Mouse (Mus musculus): Measurements from ENCODE around the gene Arhgef38. TPM values are rescaled to one million over a fixed set of nuclear protein-coding genes. Genes with fewer than 3 reads are reported as not detected.
A peak's percentile ranks its signal among the peaks of the same experiment; 100 is the strongest.

The Arhgef38 gene
- total and polyA plus RNA-seq, 2 experiments from 2014 or later: 0.06 to 0.22 TPM

DNA sequence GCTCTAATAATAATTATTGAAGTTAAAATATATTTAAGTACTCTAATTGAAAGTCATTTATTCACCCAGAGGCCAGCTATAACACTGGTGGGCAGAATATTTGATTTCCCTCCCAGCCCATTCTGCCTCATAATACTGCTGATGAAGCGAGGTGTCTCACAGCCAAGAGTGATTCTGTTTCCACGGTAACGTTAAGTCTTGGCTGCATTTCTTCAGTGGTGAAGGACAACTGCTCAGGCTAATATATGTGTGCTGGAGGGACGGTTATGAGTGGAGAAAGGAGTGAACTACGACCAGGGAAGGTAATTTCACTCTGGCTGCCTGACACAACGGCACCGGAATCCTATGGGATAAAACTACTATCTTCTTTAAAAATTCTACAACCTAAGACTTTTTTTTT is 71.6 kb downstream of the Arhgef38 start:
- H3K9me3 ChIP-seq (ENCODE audit: low read length): no peaks in the 10 kb centered on the region
- TF ChIP-seq CTCF (IDR thresholded peaks at IDR 0.05): no peak
- WGBS: 26% methylated on average over 7 of the region's 7 CpGs
- H3K27ac ChIP-seq (ENCODE audit: low read depth, low read length): peak overlapping the region; percentile 59
- peak; percentile 79 for ATAC-seq (ENCODE audit: low FRiP score)
- no peak overlapping the region for H3K9ac ChIP-seq (replicated peaks; ENCODE audit: low read length, poor library complexity, severe bottlenecking)
- peaks cover 4% of the 10 kb centered on the region; the same call in 1 of the 2 replicates for H3K4me1 ChIP-seq (ENCODE audit: insufficient read depth, low read length)
- no peaks in the 10 kb centered on the region for H3K36me3 ChIP-seq (ENCODE audit: insufficient read depth, low read length)
- no peaks in the 10 kb centered on the region for H3K27me3 ChIP-seq (ENCODE audit: insufficient read depth, low read length)
- no peak overlapping the region for H3K4me3 ChIP-seq (ENCODE audit: low read depth, low read length)
- peak; percentile 68 for DNase-seq (ENCODE audit: low spot score)
- peak overlapping the region; percentile 22; the same call in 1 of the 2 replicates for H3K4me2 ChIP-seq (ENCODE audit: low read depth, low read length, poor library complexity, severe bottlenecking)

DNA sequence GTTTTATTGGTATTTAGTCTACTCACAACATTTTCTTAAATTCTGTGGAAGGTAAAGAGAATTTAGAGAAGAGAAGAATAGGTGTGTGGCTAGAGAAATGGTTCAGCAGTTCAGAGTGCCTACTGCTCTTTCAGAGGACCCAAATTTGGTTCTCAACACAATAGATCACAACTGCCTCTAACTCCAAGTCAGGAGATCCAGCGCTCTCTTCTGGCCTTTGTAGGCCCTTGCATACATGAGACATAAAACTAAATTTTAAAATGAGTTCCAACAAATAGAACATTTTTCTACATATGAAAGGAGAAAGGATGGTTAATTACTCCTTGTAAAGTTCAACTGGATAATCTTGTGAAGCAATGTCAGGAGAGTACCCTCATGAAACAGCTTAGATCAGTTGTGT is 73.3 kb downstream of the Arhgef38 start:
- Histone ChIP-seq H3K4me2 (ENCODE audit: low read depth, low read length, poor library complexity, severe bottlenecking) (no peak overlapping the region), H3K36me3 (ENCODE audit: insufficient read depth, low read length) (no peaks in the 10 kb centered on the region), H3K9me3 (ENCODE audit: low read length) (no peaks in the 10 kb centered on the region), H3K9ac (replicated peaks; ENCODE audit: low read length, poor library complexity, severe bottlenecking) (no peak overlapping the region), H3K27ac (ENCODE audit: low read depth, low read length) (no peak overlapping the region), H3K4me1 (ENCODE audit: insufficient read depth, low read length) (peaks cover 4% of the 10 kb centered on the region; the same call in 1 of the 2 replicates), H3K27me3 (ENCODE audit: insufficient read depth, low read length) (no peaks in the 10 kb centered on the region), H3K4me3 (ENCODE audit: low read depth, low read length) (no peak overlapping the region)
- no peak for ATAC-seq (ENCODE audit: low FRiP score)
- no peak for DNase-seq (ENCODE audit: low spot score)
- WGBS: 97% methylated on average over 1 of the region's 1 CpGs
- no peak for TF ChIP-seq CTCF (IDR thresholded peaks at IDR 0.05)

DNA sequence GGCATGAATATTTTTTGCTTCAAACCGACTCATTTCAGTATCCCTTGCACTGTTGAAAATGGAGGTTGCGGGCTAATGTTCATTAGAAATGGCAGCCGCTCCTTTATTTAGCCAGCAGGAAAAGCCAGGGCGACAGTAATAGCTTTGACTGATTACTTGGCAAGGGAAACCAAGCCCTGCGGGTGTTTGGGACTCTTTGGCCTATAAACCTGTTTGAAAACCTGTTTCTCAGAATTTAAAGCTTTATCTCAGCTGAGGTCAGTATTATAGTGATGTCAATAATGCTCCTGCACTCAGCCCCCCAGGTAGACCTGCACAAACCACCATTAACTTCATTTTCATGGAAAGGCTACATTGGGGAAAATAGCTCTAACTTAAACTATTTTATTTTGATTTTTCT is 76.5 kb downstream of the Arhgef38 start:
- 67% methylated on average over 5 of the region's 5 CpGs for WGBS
- no peak for ATAC-seq (ENCODE audit: low FRiP score)
- H3K4me2 ChIP-seq (ENCODE audit: low read depth, low read length, poor library complexity, severe bottlenecking): no peak overlapping the region
- H3K9ac ChIP-seq (replicated peaks; ENCODE audit: low read length, poor library complexity, severe bottlenecking): no peak overlapping the region
- H3K27me3 ChIP-seq (ENCODE audit: insufficient read depth, low read length): no peaks in the 10 kb centered on the region
- H3K4me1 ChIP-seq (ENCODE audit: insufficient read depth, low read length): no peaks in the 10 kb centered on the region; the same call in 1 of the 2 replicates
- H3K4me3 ChIP-seq (ENCODE audit: low read depth, low read length): no peak overlapping the region
- H3K9me3 ChIP-seq (ENCODE audit: low read length): no peaks in the 10 kb centered on the region
- no peak overlapping the region for H3K27ac ChIP-seq (ENCODE audit: low read depth, low read length)
- no peaks in the 10 kb centered on the region for H3K36me3 ChIP-seq (ENCODE audit: insufficient read depth, low read length)
- no peak for TF ChIP-seq CTCF (IDR thresholded peaks at IDR 0.05)
- DNase-seq (ENCODE audit: low spot score): peak; percentile 40

DNA sequence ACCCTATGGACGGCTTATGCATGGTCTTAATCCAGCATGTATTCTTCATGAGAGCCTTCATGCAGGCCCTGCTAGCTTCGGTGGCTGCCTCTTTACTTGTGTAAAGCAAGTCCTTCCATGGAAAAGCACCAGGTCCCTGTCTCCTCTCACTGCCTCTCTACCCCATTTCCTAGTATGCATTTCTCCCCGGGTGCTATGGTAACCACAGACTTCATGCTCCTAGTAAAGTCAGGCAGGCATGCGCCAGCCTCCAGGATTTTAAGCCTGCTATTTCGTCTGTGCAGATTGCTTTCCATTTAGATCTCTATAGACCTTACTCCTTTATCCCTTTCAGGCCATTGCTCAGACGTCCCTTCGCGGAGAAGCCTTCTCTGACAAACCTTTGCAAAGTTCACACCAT is 80.1 kb downstream of the Arhgef38 start:
- Histone ChIP-seq H3K36me3 (ENCODE audit: insufficient read depth, low read length) (no peaks in the 10 kb centered on the region), H3K27ac (ENCODE audit: low read depth, low read length) (peak overlapping the region; percentile 55), H3K4me1 (ENCODE audit: insufficient read depth, low read length) (no peaks in the 10 kb centered on the region), H3K4me2 (ENCODE audit: low read depth, low read length, poor library complexity, severe bottlenecking) (no peak overlapping the region), H3K4me3 (ENCODE audit: low read depth, low read length) (no peak overlapping the region), H3K9me3 (ENCODE audit: low read length) (no peaks in the 10 kb centered on the region), H3K9ac (replicated peaks; ENCODE audit: low read length, poor library complexity, severe bottlenecking) (peak overlapping the region; percentile 42; the same call in 1 of the 2 replicates), H3K27me3 (ENCODE audit: insufficient read depth, low read length) (no peaks in the 10 kb centered on the region)
- TF ChIP-seq CTCF (IDR thresholded peaks at IDR 0.05): no peak
- WGBS: 30% methylated on average over 8 of the region's 8 CpGs
- peak; percentile 78; the same call in 1 of the 2 replicates for ATAC-seq (ENCODE audit: low FRiP score)
- DNase-seq (ENCODE audit: low spot score): peak; percentile 29

DNA sequence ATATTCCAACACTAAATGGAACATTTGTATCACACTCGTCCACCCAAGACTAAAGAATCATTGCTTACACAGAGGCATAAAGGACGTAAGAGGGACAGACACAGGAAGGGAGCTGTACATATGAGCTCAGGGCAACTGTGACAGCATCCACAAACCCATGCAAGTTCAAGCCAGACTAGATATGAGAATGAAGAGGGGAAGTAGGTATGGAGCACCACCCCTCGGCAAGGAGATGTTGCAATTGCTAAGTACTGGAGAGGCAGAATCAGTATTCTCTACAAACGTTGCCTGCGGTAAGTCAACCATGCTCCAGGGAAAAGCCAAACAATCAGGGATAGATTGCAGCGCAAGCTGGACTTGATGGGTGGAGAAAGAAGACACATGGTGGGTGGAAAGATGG is 81.1 kb downstream of the Arhgef38 start:
- Histone ChIP-seq H3K4me2 (ENCODE audit: low read depth, low read length, poor library complexity, severe bottlenecking) (no peak overlapping the region), H3K36me3 (ENCODE audit: insufficient read depth, low read length) (no peaks in the 10 kb centered on the region), H3K4me1 (ENCODE audit: insufficient read depth, low read length) (no peaks in the 10 kb centered on the region), H3K9ac (replicated peaks; ENCODE audit: low read length, poor library complexity, severe bottlenecking) (no peak overlapping the region), H3K9me3 (ENCODE audit: low read length) (no peaks in the 10 kb centered on the region), H3K27ac (ENCODE audit: low read depth, low read length) (no peak overlapping the region), H3K27me3 (ENCODE audit: insufficient read depth, low read length) (no peaks in the 10 kb centered on the region), H3K4me3 (ENCODE audit: low read depth, low read length) (no peak overlapping the region)
- DNase-seq (ENCODE audit: low spot score): no peak
- TF ChIP-seq CTCF (IDR thresholded peaks at IDR 0.05): no peak
- 83% methylated on average over 6 of the region's 6 CpGs for WGBS
- ATAC-seq (ENCODE audit: low FRiP score): no peak

DNA sequence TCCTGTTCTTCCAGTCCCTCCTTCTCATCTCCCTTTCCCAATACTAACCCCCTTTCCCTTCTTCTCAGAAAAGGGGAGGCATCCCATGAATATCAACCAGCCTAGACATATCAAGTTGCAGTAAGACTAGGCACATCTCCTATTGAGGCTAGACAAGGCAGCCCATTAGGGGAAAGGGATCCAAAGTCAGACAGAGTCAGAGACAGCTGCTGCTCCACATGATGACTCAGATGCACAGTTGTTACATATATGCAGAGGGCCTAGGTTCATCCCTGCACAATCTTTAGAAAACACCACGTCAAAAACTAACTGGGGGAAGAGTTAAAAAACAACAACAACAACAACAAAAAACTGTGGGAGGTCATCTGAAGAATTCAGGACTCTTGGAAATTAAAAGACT is 81.9 kb downstream of the Arhgef38 start:
- Histone ChIP-seq H3K4me2 (ENCODE audit: low read depth, low read length, poor library complexity, severe bottlenecking) (no peak overlapping the region), H3K4me1 (ENCODE audit: insufficient read depth, low read length) (no peaks in the 10 kb centered on the region), H3K36me3 (ENCODE audit: insufficient read depth, low read length) (no peaks in the 10 kb centered on the region), H3K4me3 (ENCODE audit: low read depth, low read length) (no peak overlapping the region), H3K9ac (replicated peaks; ENCODE audit: low read length, poor library complexity, severe bottlenecking) (no peak overlapping the region), H3K27ac (ENCODE audit: low read depth, low read length) (no peak overlapping the region), H3K27me3 (ENCODE audit: insufficient read depth, low read length) (no peaks in the 10 kb centered on the region), H3K9me3 (ENCODE audit: low read length) (no peaks in the 10 kb centered on the region)
- ATAC-seq (ENCODE audit: low FRiP score): no peak
- WGBS: 54% methylated on average over 1 of the region's 1 CpGs
- no peak for TF ChIP-seq CTCF (IDR thresholded peaks at IDR 0.05)
- no peak for DNase-seq (ENCODE audit: low spot score)
